13 mouse cellular contexts compared by ENCODE assay signal in genomic region chr2:35496279-35497013, GRCm38 (mm10). TPM values are rescaled to one million over a fixed set of nuclear protein-coding genes. Genes with fewer than 3 reads are reported as not detected.
A peak's percentile ranks its signal among the peaks of the same experiment; 100 is the strongest.
DNase-seq lines count a peak whose midpoint lies in the region; ATAC-seq and TF ChIP-seq lines count a peak whose summit lies in the region.
"Had no signal": no experiment of that assay in that cellular context is flagged by ENCODE, and none has a peak within 500 bp of the region (broad histone marks: within the 10 kb centered on the region; RNA-seq: fewer than 3 reads in every experiment).

No protein-coding gene starts in this region.

- no peak overlapping the region; the same call in 1 of the 2 replicates for H3K9ac ChIP-seq in heart, postnatal 0 days (replicated peaks; ENCODE audit: low read depth, low read length)
- no peak overlapping the region for H3K9ac ChIP-seq in intestine, embryonic 15.5 days
- no peak overlapping the region for H3K9ac ChIP-seq in stomach, embryonic 15.5 days

- H3K27me3 ChIP-seq in heart, postnatal 0 days (ENCODE audit: control insufficient read depth, insufficient read depth, low read length), result no peaks in the 10 kb centered on the region
- H3K27me3 ChIP-seq in thymus, adult 2 months (ENCODE audit: control insufficient read depth, insufficient read depth, low read length), result no peaks in the 10 kb centered on the region
- no peaks in the 10 kb centered on the region for H3K27me3 ChIP-seq in intestine, embryonic 15.5 days (replicated peaks)
- no peaks in the 10 kb centered on the region for H3K27me3 ChIP-seq in stomach, embryonic 15.5 days (replicated peaks)

- peak overlapping the region; percentile 77 for H3K27ac ChIP-seq in heart, postnatal 0 days (ENCODE audit: low read depth)
- H3K27ac ChIP-seq in thymus, adult 2 months (ENCODE audit: control insufficient read depth, insufficient read depth, low read length), result peak overlapping the region; percentile 99
- H3K27ac ChIP-seq in intestine, embryonic 15.5 days, result peak overlapping the region; percentile 6
- H3K27ac ChIP-seq in stomach, embryonic 15.5 days, result peak overlapping the region; percentile 54; the same call in 1 of the 2 replicates
- H3K27ac ChIP-seq: hindbrain, postnatal 0 days had no signal

- no peak for TF ChIP-seq POLR2A in thymus, adult 2 months (IDR thresholded peaks at IDR 0.05; ENCODE audit: control insufficient read depth, extremely low read depth, insufficient read depth, low read length, poor library complexity)

- H3K36me3 ChIP-seq in heart, postnatal 0 days (replicated peaks; ENCODE audit: control insufficient read depth, insufficient read depth, low read length), result no peaks in the 10 kb centered on the region
- H3K36me3 ChIP-seq in thymus, adult 2 months (ENCODE audit: control insufficient read depth, insufficient read depth, low read length), result no peaks in the 10 kb centered on the region
- H3K36me3 ChIP-seq in intestine, embryonic 15.5 days, result no peaks in the 10 kb centered on the region
- no peaks in the 10 kb centered on the region for H3K36me3 ChIP-seq in stomach, embryonic 15.5 days

- DNase-seq in heart, postnatal 0 days (ENCODE audit: low spot score), result no peak
- DNase-seq in heart, postnatal 36 days, result no peak
- DNase-seq in thymus, adult 2 months, result peak; percentile 30
- no peak for DNase-seq in thymus, postnatal 4 days
- DNase-seq in cerebellum, postnatal 4 days (ENCODE audit: low spot score in 2 of 2), result no peak
- no peak for DNase-seq in T-cell, adult 2 months (ENCODE audit: low spot score)
- DNase-seq: adrenal gland, adult 2 months; cerebellum, postnatal 14 days; layer of hippocampus, postnatal 36 days had no signal

- peaks cover 11% of the 10 kb centered on the region; the same call in 1 of the 2 replicates for H3K4me1 ChIP-seq in heart, postnatal 0 days (ENCODE audit: control insufficient read depth, insufficient read depth)
- peaks cover 61% of the 10 kb centered on the region for H3K4me1 ChIP-seq in thymus, adult 2 months (replicated peaks; ENCODE audit: control insufficient read depth, insufficient read depth, low read length)
- H3K4me1 ChIP-seq in intestine, embryonic 15.5 days (replicated peaks), result 0 out of 2 replicates have a peak, but pooled peaks cover 5% of the 10 kb centered on the region
- H3K4me1 ChIP-seq in stomach, embryonic 15.5 days, result no peaks in the 10 kb centered on the region

- no peaks in the 10 kb centered on the region for H3K9me3 ChIP-seq in heart, postnatal 0 days (replicated peaks; ENCODE audit: control insufficient read depth, low read length)
- H3K9me3 ChIP-seq in intestine, embryonic 15.5 days, result no peaks in the 10 kb centered on the region
- H3K9me3 ChIP-seq in stomach, embryonic 15.5 days, result no peaks in the 10 kb centered on the region

- TF ChIP-seq CTCF in heart, postnatal 0 days (IDR thresholded peaks at IDR 0.05; ENCODE audit: low read depth), result no peak
- TF ChIP-seq CTCF in thymus, adult 2 months (IDR thresholded peaks at IDR 0.05; ENCODE audit: borderline replicate concordance, control insufficient read depth, extremely low read depth, insufficient read depth, low read length, poor library complexity), result no peak

- intact Hi-C loops in heart, postnatal 36 days (cut with DNase I), result no loop called here

- peak overlapping the region; percentile 18; the same call in 1 of the 2 replicates for H3K4me2 ChIP-seq in heart, postnatal 0 days (ENCODE audit: low read depth, low read length)
- no peak overlapping the region for H3K4me2 ChIP-seq in intestine, embryonic 15.5 days (replicated peaks)
- H3K4me2 ChIP-seq in stomach, embryonic 15.5 days, result no peak overlapping the region

- H3K4me3 ChIP-seq in heart, postnatal 0 days (ENCODE audit: low read depth, low read length), result no peak overlapping the region
- no peak overlapping the region for H3K4me3 ChIP-seq in thymus, adult 2 months (ENCODE audit: control insufficient read depth, insufficient read depth, low read length)
- H3K4me3 ChIP-seq in intestine, embryonic 15.5 days (replicated peaks), result no peak overlapping the region
- no peak overlapping the region for H3K4me3 ChIP-seq in stomach, embryonic 15.5 days (replicated peaks)

- ATAC-seq in heart, postnatal 0 days (ENCODE audit: insufficient read depth, low read depth), result no peak
- ATAC-seq in intestine, embryonic 15.5 days, result no peak
- no peak for ATAC-seq in stomach, embryonic 15.5 days (ENCODE audit: insufficient read depth, low FRiP score, low read depth)
- ATAC-seq: forebrain, embryonic 14.5 days; hindbrain, postnatal 0 days had no signal

- TF ChIP-seq EP300 in heart, postnatal 0 days (IDR thresholded peaks at IDR 0.05; ENCODE audit: low read depth), result no peak

- WGBS in heart, postnatal 0 days, result 54% methylated on average over 5 of the region's 5 CpGs
- 12% methylated on average over 5 of the region's 5 CpGs for WGBS in thymus, adult 2 months
- WGBS in intestine, embryonic 15.5 days, result 47% methylated on average over 5 of the region's 5 CpGs
- WGBS in stomach, embryonic 15.5 days, result 46% methylated on average over 5 of the region's 5 CpGs

RNA-seq across cellular contexts. Expression of gene Ggta1, which starts 33.4 kb away (rescaled TPM):
- total RNA-seq in heart, postnatal 0 days (2014; rRNA removed; ENCODE audit: low replicate concordance), result 14.8 and 37.1 TPM in 2 replicates
- 16.0 and 16.4 TPM in 2 replicates for polyA plus RNA-seq in heart, postnatal 0 days (2015; fragmentation: Nextera tagmentation; extraction: Ambion mirVana)
- total RNA-seq in heart, postnatal 36 days (2021), result 10 to 100 TPM; 19.0 to 22.5 TPM
- polyA plus RNA-seq in thymus, adult 2 months (2012; rRNA removed), result 22.4 and 33.0 TPM in 2 replicates
- 18.0 and 18.5 TPM in 2 replicates for polyA plus RNA-seq in intestine, embryonic 15.5 days (2015; fragmentation: Nextera tagmentation; extraction: Ambion mirVana)
- 26.7 and 28.6 TPM in 2 replicates for polyA plus RNA-seq in stomach, embryonic 15.5 days (2015; fragmentation: Nextera tagmentation; extraction: Ambion mirVana)

Comparison
In these comparisons a context has a peak if more than half of its experiments do, and no peak if none do; other contexts are left out.
1. H3K27ac ChIP-seq: peak in every context shown above with its lines; median percentile 99 in thymus, adult 2 months; 77 in heart, postnatal 0 days; 54 in stomach, embryonic 15.5 days; 6 in intestine, embryonic 15.5 days.